Mouse (Mus musculus): ENCODE measurements around the gene Ccdc141. TPM values are rescaled to one million over a fixed set of nuclear protein-coding genes. Genes with fewer than 3 reads are reported as not detected.

Gene Ccdc141
- total RNA-seq (2014; fragmentation: Nextera tagmentation), result 0.48 and 3.9 TPM in 2 replicates
- 0.47 and 0.88 TPM in 2 replicates for total RNA-seq (2017)

- ATAC-seq (replicated peaks; ENCODE audit: low FRiP score, low TSS enrichment, poor library complexity, severe bottlenecking), result peak; percentile 61
These were observed at the start of gene Ccdc141 for GRCm38 (mm10) chr2:77170633-77171105. TSS of gene Ccdc141 (minus strand) at chr2:77170636.

- ATAC-seq (replicated peaks; ENCODE audit: low FRiP score, low TSS enrichment, poor library complexity, severe bottlenecking), result no peak
These were observed 42.4 kb upstream of the Ccdc141 start for GRCm38 (mm10) chr2:77212885-77213284.

GRCm38 (mm10) chr2:77206951-77207350, 36.5 kb upstream of the Ccdc141 start:
- no peak for ATAC-seq (replicated peaks; ENCODE audit: low FRiP score, low TSS enrichment, poor library complexity, severe bottlenecking)

- ATAC-seq (replicated peaks; ENCODE audit: low FRiP score, low TSS enrichment, poor library complexity, severe bottlenecking), result no peak; the same call in 1 of the 2 replicates
These were observed 33.5 kb upstream of the Ccdc141 start for GRCm38 (mm10) chr2:77203916-77204315.

- no peak for ATAC-seq (replicated peaks; ENCODE audit: low FRiP score, low TSS enrichment, poor library complexity, severe bottlenecking)
These were observed 31.5 kb upstream of the Ccdc141 start for GRCm38 (mm10) chr2:77201900-77202299.

- ATAC-seq (replicated peaks; ENCODE audit: low FRiP score, low TSS enrichment, poor library complexity, severe bottlenecking), result peak; percentile 92
These were observed 30.6 kb upstream of the Ccdc141 start for GRCm38 (mm10) chr2:77200958-77201614.

- ATAC-seq (replicated peaks; ENCODE audit: low FRiP score, low TSS enrichment, poor library complexity, severe bottlenecking), result no peak
These were observed 29.9 kb upstream of the Ccdc141 start for GRCm38 (mm10) chr2:77200379-77200778.

GRCm38 (mm10) chr2:77198246-77198645, 27.8 kb upstream of the Ccdc141 start:
- ATAC-seq (replicated peaks; ENCODE audit: low FRiP score, low TSS enrichment, poor library complexity, severe bottlenecking), result no peak

- no peak for ATAC-seq (replicated peaks; ENCODE audit: low FRiP score, low TSS enrichment, poor library complexity, severe bottlenecking)
These were observed 26.4 kb upstream of the Ccdc141 start for GRCm38 (mm10) chr2:77196819-77197218.

GRCm38 (mm10) chr2:77195056-77195455, 24.6 kb upstream of the Ccdc141 start:
- no peak for ATAC-seq (replicated peaks; ENCODE audit: low FRiP score, low TSS enrichment, poor library complexity, severe bottlenecking)

- no peak for ATAC-seq (replicated peaks; ENCODE audit: low FRiP score, low TSS enrichment, poor library complexity, severe bottlenecking)
These were observed 21.4 kb upstream of the Ccdc141 start for GRCm38 (mm10) chr2:77191811-77192210.

- ATAC-seq (replicated peaks; ENCODE audit: low FRiP score, low TSS enrichment, poor library complexity, severe bottlenecking), result no peak
These were observed 20.5 kb upstream of the Ccdc141 start for GRCm38 (mm10) chr2:77190891-77191290.

GRCm38 (mm10) chr2:77190301-77190700, 19.9 kb upstream of the Ccdc141 start:
- no peak for ATAC-seq (replicated peaks; ENCODE audit: low FRiP score, low TSS enrichment, poor library complexity, severe bottlenecking)

GRCm38 (mm10) chr2:77189671-77190070, 19.2 kb upstream of the Ccdc141 start:
- no peak for ATAC-seq (replicated peaks; ENCODE audit: low FRiP score, low TSS enrichment, poor library complexity, severe bottlenecking)

- ATAC-seq (replicated peaks; ENCODE audit: low FRiP score, low TSS enrichment, poor library complexity, severe bottlenecking), result no peak
These were observed 17.1 kb upstream of the Ccdc141 start for GRCm38 (mm10) chr2:77187501-77187900.

GRCm38 (mm10) chr2:77186912-77187311, 16.5 kb upstream of the Ccdc141 start:
- no peak for ATAC-seq (replicated peaks; ENCODE audit: low FRiP score, low TSS enrichment, poor library complexity, severe bottlenecking)

GRCm38 (mm10) chr2:77184049-77184571, 13.7 kb upstream of the Ccdc141 start:
- ATAC-seq (replicated peaks; ENCODE audit: low FRiP score, low TSS enrichment, poor library complexity, severe bottlenecking), result peak; percentile 82

GRCm38 (mm10) chr2:77183646-77184045, 13.2 kb upstream of the Ccdc141 start:
- ATAC-seq (replicated peaks; ENCODE audit: low FRiP score, low TSS enrichment, poor library complexity, severe bottlenecking), result no peak

- ATAC-seq (replicated peaks; ENCODE audit: low FRiP score, low TSS enrichment, poor library complexity, severe bottlenecking), result no peak
These were observed 12.6 kb upstream of the Ccdc141 start for GRCm38 (mm10) chr2:77182996-77183380.

- no peak for ATAC-seq (replicated peaks; ENCODE audit: low FRiP score, low TSS enrichment, poor library complexity, severe bottlenecking)
These were observed 12.0 kb upstream of the Ccdc141 start for GRCm38 (mm10) chr2:77182271-77182995.

GRCm38 (mm10) chr2:77177472-77177871, 7.0 kb upstream of the Ccdc141 start:
- peak; percentile 91 for ATAC-seq (replicated peaks; ENCODE audit: low FRiP score, low TSS enrichment, poor library complexity, severe bottlenecking)

Data from megakaryocyte-erythroid progenitor cell, adult 5-6 weeks (primary cell).